Mouse (Mus musculus): ENCODE results near the gene Brd4. TPM values are rescaled to one million over a fixed set of nuclear protein-coding genes. Genes with fewer than 3 reads are reported as not detected.

The Brd4 gene
- polyA plus RNA-seq, 1 experiment from 2014 or later, result 81.6 TPM

GRCm38 (mm10) chr17:32313892-32314291, 29.4 kb upstream of the Brd4 start:
- Histone ChIP-seq H3K4me2 (no peak overlapping the region), H3K4me3 (no peak overlapping the region), H3K9ac (no peak overlapping the region), H3K4me1 (peaks cover 5% of the 10 kb centered on the region), H3K9me3 (no peaks in the 10 kb centered on the region), H3K27ac (no peak overlapping the region), H3K36me3 (peaks cover 96% of the 10 kb centered on the region), H3K27me3 (no peaks in the 10 kb centered on the region)
- WGBS, result 81% methylated on average over 5 of the region's 5 CpGs
- no peak for ATAC-seq (ENCODE audit: insufficient number of reproducible peaks, low FRiP score, low TSS enrichment, low read depth)

- Histone ChIP-seq H3K4me3 (no peak overlapping the region), H3K4me2 (no peak overlapping the region), H3K27me3 (no peaks in the 10 kb centered on the region), H3K9me3 (no peaks in the 10 kb centered on the region), H3K4me1 (no peaks in the 10 kb centered on the region), H3K36me3 (peaks cover 99% of the 10 kb centered on the region), H3K9ac (no peak overlapping the region), H3K27ac (no peak overlapping the region)
- 97% methylated on average over 8 of the region's 8 CpGs for WGBS
- no peak for ATAC-seq (ENCODE audit: insufficient number of reproducible peaks, low FRiP score, low TSS enrichment, low read depth)
Observed at GRCm38 (mm10) chr17:32312801-32313200, 28.3 kb upstream of the Brd4 start.

GRCm38 (mm10) chr17:32307963-32308362, 23.4 kb upstream of the Brd4 start:
- Histone ChIP-seq H3K9me3 (no peaks in the 10 kb centered on the region), H3K4me1 (no peaks in the 10 kb centered on the region), H3K27me3 (no peaks in the 10 kb centered on the region), H3K4me2 (no peak overlapping the region), H3K36me3 (peaks cover 95% of the 10 kb centered on the region), H3K9ac (no peak overlapping the region), H3K4me3 (no peak overlapping the region), H3K27ac (no peak overlapping the region)
- 89% methylated on average over 4 of the region's 4 CpGs for WGBS
- ATAC-seq (ENCODE audit: insufficient number of reproducible peaks, low FRiP score, low TSS enrichment, low read depth), result no peak

GRCm38 (mm10) chr17:32298125-32298524, 13.6 kb upstream of the Brd4 start:
- H3K4me1 ChIP-seq, result no peaks in the 10 kb centered on the region
- no peaks in the 10 kb centered on the region for H3K27me3 ChIP-seq
- ATAC-seq (ENCODE audit: insufficient number of reproducible peaks, low FRiP score, low TSS enrichment, low read depth), result no peak
- no peaks in the 10 kb centered on the region for H3K9me3 ChIP-seq
- no peak overlapping the region for H3K4me3 ChIP-seq
- H3K27ac ChIP-seq, result no peak overlapping the region
- no peak overlapping the region for H3K9ac ChIP-seq
- H3K4me2 ChIP-seq, result no peak overlapping the region
- no peaks in the 10 kb centered on the region for H3K36me3 ChIP-seq
- WGBS, result 84% methylated on average over 1 of the region's 1 CpGs

- Histone ChIP-seq H3K36me3 (no peaks in the 10 kb centered on the region), H3K9me3 (no peaks in the 10 kb centered on the region)
Observed at GRCm38 (mm10) chr17:32295901-32296300, 11.4 kb upstream of the Brd4 start.

GRCm38 (mm10) chr17:32295160-32295559, 10.6 kb upstream of the Brd4 start:
- H3K4me2 ChIP-seq, result no peak overlapping the region
- H3K27ac ChIP-seq, result no peak overlapping the region
- H3K36me3 ChIP-seq, result no peaks in the 10 kb centered on the region
- WGBS, result 80% methylated on average over 4 of the region's 4 CpGs
- no peak for ATAC-seq (ENCODE audit: insufficient number of reproducible peaks, low FRiP score, low TSS enrichment, low read depth)
- no peak overlapping the region for H3K4me3 ChIP-seq
- H3K9ac ChIP-seq, result no peak overlapping the region
- no peaks in the 10 kb centered on the region for H3K4me1 ChIP-seq
- no peaks in the 10 kb centered on the region for H3K9me3 ChIP-seq
- no peaks in the 10 kb centered on the region for H3K27me3 ChIP-seq

More at GRCm38 (mm10) chr17:32295901-32296300, 11.4 kb upstream of the Brd4 start:
- H3K27ac ChIP-seq, result no peak overlapping the region
- H3K27me3 ChIP-seq, result no peaks in the 10 kb centered on the region
- no peak overlapping the region for H3K9ac ChIP-seq
- no peak overlapping the region for H3K4me3 ChIP-seq
- no peak overlapping the region for H3K4me2 ChIP-seq
- no peaks in the 10 kb centered on the region for H3K4me1 ChIP-seq
- 85% methylated on average over 2 of the region's 2 CpGs for WGBS
- ATAC-seq (ENCODE audit: insufficient number of reproducible peaks, low FRiP score, low TSS enrichment, low read depth), result no peak

- peaks cover 19% of the 10 kb centered on the region for H3K4me1 ChIP-seq
- H3K9me3 ChIP-seq, result no peaks in the 10 kb centered on the region
- H3K9ac ChIP-seq, result peak overlapping the region; percentile 97
- no peak for ATAC-seq (ENCODE audit: insufficient number of reproducible peaks, low FRiP score, low TSS enrichment, low read depth)
- no peaks in the 10 kb centered on the region for H3K36me3 ChIP-seq
- H3K27me3 ChIP-seq, result no peaks in the 10 kb centered on the region
- peak overlapping the region; percentile 94 for H3K4me3 ChIP-seq
- H3K27ac ChIP-seq, result peak overlapping the region; percentile 99
- 39% methylated on average over 6 of the region's 6 CpGs for WGBS
- peak overlapping the region; percentile 65 for H3K4me2 ChIP-seq
Observed at GRCm38 (mm10) chr17:32285138-32285670, 682 bp upstream of the Brd4 start.

GRCm38 (mm10) chr17:32283771-32284221, 726 bp downstream of the Brd4 start:
- Histone ChIP-seq H3K27me3 (no peaks in the 10 kb centered on the region), H3K4me1 (peaks cover 19% of the 10 kb centered on the region), H3K4me2 (peak overlapping the region; percentile 65), H3K36me3 (no peaks in the 10 kb centered on the region), H3K9me3 (no peaks in the 10 kb centered on the region), H3K27ac (peak overlapping the region; percentile 99), H3K4me3 (peak overlapping the region; percentile 94), H3K9ac (peak overlapping the region; percentile 97)
- under 1% methylated on average over 27 of the region's 41 CpGs for WGBS
- peak; percentile 72 for ATAC-seq (ENCODE audit: insufficient number of reproducible peaks, low FRiP score, low TSS enrichment, low read depth)

GRCm38 (mm10) chr17:32283341-32283740, 1.2 kb downstream of the Brd4 start:
- no peak for ATAC-seq (ENCODE audit: insufficient number of reproducible peaks, low FRiP score, low TSS enrichment, low read depth)
- 8% methylated on average over 7 of the region's 7 CpGs for WGBS
- H3K9me3 ChIP-seq, result no peaks in the 10 kb centered on the region
- H3K4me2 ChIP-seq, result peak overlapping the region; percentile 65
- H3K27me3 ChIP-seq, result no peaks in the 10 kb centered on the region
- H3K9ac ChIP-seq, result peak overlapping the region; percentile 97
- H3K27ac ChIP-seq, result peak overlapping the region; percentile 99
- H3K4me3 ChIP-seq, result peak overlapping the region; percentile 94
- no peaks in the 10 kb centered on the region for H3K36me3 ChIP-seq
- H3K4me1 ChIP-seq, result peaks cover 19% of the 10 kb centered on the region

GRCm38 (mm10) chr17:32281611-32282310, 2.8 kb downstream of the Brd4 start:
- Histone ChIP-seq H3K4me2 (no peak overlapping the region), H3K27ac (no peak overlapping the region), H3K4me1 (peaks cover 19% of the 10 kb centered on the region), H3K4me3 (no peak overlapping the region), H3K27me3 (no peaks in the 10 kb centered on the region), H3K9me3 (no peaks in the 10 kb centered on the region), H3K36me3 (no peaks in the 10 kb centered on the region), H3K9ac (no peak overlapping the region)
- 66% methylated on average over 4 of the region's 4 CpGs for WGBS
- no peak for ATAC-seq (ENCODE audit: insufficient number of reproducible peaks, low FRiP score, low TSS enrichment, low read depth)

GRCm38 (mm10) chr17:32281126-32281525, 3.4 kb downstream of the Brd4 start:
- Histone ChIP-seq H3K27me3 (no peaks in the 10 kb centered on the region), H3K9me3 (no peaks in the 10 kb centered on the region), H3K4me1 (peaks cover 19% of the 10 kb centered on the region), H3K4me3 (no peak overlapping the region), H3K4me2 (no peak overlapping the region), H3K36me3 (no peaks in the 10 kb centered on the region), H3K27ac (no peak overlapping the region; the same call in 1 of the 2 replicates), H3K9ac (no peak overlapping the region)
- 87% methylated on average over 2 of the region's 2 CpGs for WGBS
- ATAC-seq (ENCODE audit: insufficient number of reproducible peaks, low FRiP score, low TSS enrichment, low read depth), result no peak

- H3K4me1 ChIP-seq, result peaks cover 23% of the 10 kb centered on the region
- H3K27ac ChIP-seq, result no peak overlapping the region
- no peaks in the 10 kb centered on the region for H3K27me3 ChIP-seq
- H3K36me3 ChIP-seq, result no peaks in the 10 kb centered on the region
- H3K4me3 ChIP-seq, result no peak overlapping the region
- ATAC-seq (ENCODE audit: insufficient number of reproducible peaks, low FRiP score, low TSS enrichment, low read depth), result no peak
- 78% methylated on average over 3 of the region's 3 CpGs for WGBS
- no peak overlapping the region for H3K9ac ChIP-seq
- no peak overlapping the region for H3K4me2 ChIP-seq
- H3K9me3 ChIP-seq, result no peaks in the 10 kb centered on the region
Observed at GRCm38 (mm10) chr17:32280575-32280974, 3.9 kb downstream of the Brd4 start.

All from limb, embryonic 15.5 days (tissue).